Mouse (Mus musculus): ENCODE measurements at regions not wholly inside any gene's neighbourhood (a gene's known extent, or its start where the extent isn't known, plus 50 kb on each side); places are given as distances from the start of the nearest gene placed in this dataset.

DNA sequence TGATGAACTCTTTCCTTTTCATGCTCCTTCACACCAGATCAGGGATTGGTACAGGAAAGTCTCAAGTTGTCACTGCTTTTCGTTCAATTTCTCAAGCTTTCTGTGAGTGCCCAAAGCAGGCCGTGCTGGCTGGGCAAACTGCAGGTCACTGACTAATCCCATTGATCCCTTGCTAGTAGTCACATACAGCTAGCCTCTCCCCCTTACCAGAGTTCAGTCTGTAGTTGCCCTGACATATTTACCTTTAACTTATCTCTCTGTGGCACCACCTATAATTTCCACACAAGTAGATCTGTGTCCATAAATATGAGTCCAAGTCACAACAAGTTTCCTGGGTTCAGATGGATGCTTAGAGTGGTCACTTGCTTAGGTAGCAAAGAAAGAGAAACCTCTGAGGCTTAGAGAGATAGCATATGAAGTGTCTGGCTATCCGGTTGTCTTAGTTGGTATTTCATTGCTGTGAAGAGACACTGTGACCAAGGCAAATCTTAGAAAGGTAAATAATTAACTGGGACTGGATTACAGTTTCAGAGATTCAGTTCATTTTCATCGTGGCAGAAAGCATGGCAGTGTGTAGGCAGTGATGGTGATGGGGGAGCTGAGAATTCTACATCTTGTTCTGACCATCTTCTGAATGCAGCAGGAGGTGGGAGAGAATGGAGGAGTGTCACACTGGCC, 362.8 kb upstream of the Pcsk5 start:
- ATAC-seq, result no peak
- Histone ChIP-seq H3K4me2 (ENCODE audit: low read depth, low read length) (no peak overlapping the region), H3K27ac (no peak overlapping the region), H3K9me3 (ENCODE audit: low read length) (no peaks in the 10 kb centered on the region), H3K9ac (replicated peaks; ENCODE audit: low read length) (no peak overlapping the region), H3K4me3 (ENCODE audit: low read length) (no peak overlapping the region), H3K4me1 (ENCODE audit: insufficient read depth, low read length) (no peaks in the 10 kb centered on the region), H3K27me3 (ENCODE audit: insufficient read depth, low read length) (no peaks in the 10 kb centered on the region), H3K36me3 (ENCODE audit: insufficient read depth, low read length) (no peaks in the 10 kb centered on the region)
- DNase-seq (ENCODE audit: low spot score), result no peak
- TF ChIP-seq CTCF (IDR thresholded peaks at IDR 0.05; ENCODE audit: low read depth), result no peak
- 58% methylated on average over 4 of the region's 4 CpGs for WGBS

DNA sequence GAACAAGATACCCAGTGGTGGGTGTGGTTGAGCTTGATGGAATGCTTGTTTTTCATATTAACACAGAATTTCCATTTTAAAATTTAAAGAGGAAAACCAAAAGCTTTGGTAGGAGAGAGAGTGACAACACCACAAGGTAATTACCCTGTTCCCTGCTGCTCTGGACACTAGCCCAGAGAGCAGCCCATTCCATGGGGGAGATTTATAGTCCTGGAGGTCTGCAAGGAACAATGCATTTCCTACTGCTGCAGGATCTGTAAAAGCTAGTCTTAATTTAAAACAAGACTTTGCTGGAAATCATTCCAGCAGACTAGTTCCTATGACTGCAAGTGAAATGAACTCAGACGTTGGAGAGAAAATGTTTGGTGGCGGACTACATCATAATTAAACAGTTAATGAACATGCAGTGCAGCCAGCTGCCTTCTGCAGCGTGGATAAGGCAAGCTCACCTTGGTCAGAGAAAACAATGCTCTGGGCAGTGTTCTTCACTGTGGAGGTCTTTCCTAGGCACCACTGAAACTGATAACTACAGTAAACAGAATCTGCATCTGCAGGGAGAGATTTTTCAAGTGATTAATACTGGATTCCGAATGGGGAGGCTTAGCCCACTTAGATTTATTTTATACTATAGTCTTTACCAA, 351.8 kb upstream of the Pcsk5 start:
- Histone ChIP-seq H3K36me3 (ENCODE audit: insufficient read depth, low read length) (no peaks in the 10 kb centered on the region), H3K4me3 (ENCODE audit: low read length) (no peak overlapping the region), H3K4me1 (ENCODE audit: insufficient read depth, low read length) (no peaks in the 10 kb centered on the region), H3K4me2 (ENCODE audit: low read depth, low read length) (no peak overlapping the region), H3K9me3 (ENCODE audit: low read length) (no peaks in the 10 kb centered on the region), H3K27ac (no peak overlapping the region), H3K9ac (replicated peaks; ENCODE audit: low read length) (no peak overlapping the region), H3K27me3 (ENCODE audit: insufficient read depth, low read length) (no peaks in the 10 kb centered on the region)
- ATAC-seq (peak; percentile 56; the same call in 1 of the 2 replicates), DNase-seq (ENCODE audit: low spot score) (peak; percentile 17)
- no peak for TF ChIP-seq CTCF (IDR thresholded peaks at IDR 0.05; ENCODE audit: low read depth)
- WGBS, result 42% methylated on average over 4 of the region's 4 CpGs

DNA sequence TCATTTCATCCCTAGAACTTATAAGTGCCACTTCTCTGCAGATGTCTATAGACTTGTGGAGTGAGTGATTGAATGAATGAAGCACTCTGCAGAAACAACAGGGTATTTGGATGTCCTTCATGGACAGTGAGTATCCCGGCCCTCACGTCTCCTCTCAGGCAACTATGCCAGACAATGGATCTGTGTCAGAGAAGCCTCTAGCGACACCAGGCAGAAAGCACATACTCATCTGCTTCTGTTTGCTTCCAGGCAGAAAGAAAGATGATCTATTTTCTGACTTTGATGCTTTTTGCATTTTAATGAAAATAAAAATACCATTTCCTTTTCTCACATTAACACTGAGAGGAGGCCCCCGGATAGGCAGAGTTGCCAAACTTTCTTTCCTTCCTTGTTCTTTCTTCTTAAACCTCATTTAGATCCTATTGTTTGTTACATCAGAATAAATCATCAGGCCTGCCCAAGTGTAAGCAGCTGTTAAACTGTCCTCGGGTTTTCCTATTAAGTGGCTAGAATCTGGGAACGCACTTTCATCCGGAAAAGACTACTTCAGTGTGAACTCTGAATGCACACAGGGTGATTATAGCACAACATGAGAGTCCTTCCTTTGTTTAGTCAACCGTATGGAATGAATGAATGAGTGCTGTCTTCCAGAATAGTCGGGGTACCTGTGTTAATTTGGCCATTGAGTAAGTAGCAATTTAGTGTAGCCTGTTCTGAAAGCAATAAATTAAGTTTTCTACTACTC, 350.9 kb upstream of the Pcsk5 start:
- TF ChIP-seq CTCF (IDR thresholded peaks at IDR 0.05; ENCODE audit: low read depth), result no peak
- no peak overlapping the region for H3K9ac ChIP-seq (replicated peaks; ENCODE audit: low read length)
- no peaks in the 10 kb centered on the region for H3K36me3 ChIP-seq (ENCODE audit: insufficient read depth, low read length)
- no peaks in the 10 kb centered on the region for H3K27me3 ChIP-seq (ENCODE audit: insufficient read depth, low read length)
- H3K4me1 ChIP-seq (ENCODE audit: insufficient read depth, low read length), result no peaks in the 10 kb centered on the region
- DNase-seq (ENCODE audit: low spot score), result no peak
- no peak overlapping the region for H3K4me2 ChIP-seq (ENCODE audit: low read depth, low read length)
- H3K4me3 ChIP-seq (ENCODE audit: low read length), result no peak overlapping the region
- H3K27ac ChIP-seq, result no peak overlapping the region
- H3K9me3 ChIP-seq (ENCODE audit: low read length), result no peaks in the 10 kb centered on the region
- 59% methylated on average over 9 of the region's 9 CpGs for WGBS
- no peak for ATAC-seq

DNA sequence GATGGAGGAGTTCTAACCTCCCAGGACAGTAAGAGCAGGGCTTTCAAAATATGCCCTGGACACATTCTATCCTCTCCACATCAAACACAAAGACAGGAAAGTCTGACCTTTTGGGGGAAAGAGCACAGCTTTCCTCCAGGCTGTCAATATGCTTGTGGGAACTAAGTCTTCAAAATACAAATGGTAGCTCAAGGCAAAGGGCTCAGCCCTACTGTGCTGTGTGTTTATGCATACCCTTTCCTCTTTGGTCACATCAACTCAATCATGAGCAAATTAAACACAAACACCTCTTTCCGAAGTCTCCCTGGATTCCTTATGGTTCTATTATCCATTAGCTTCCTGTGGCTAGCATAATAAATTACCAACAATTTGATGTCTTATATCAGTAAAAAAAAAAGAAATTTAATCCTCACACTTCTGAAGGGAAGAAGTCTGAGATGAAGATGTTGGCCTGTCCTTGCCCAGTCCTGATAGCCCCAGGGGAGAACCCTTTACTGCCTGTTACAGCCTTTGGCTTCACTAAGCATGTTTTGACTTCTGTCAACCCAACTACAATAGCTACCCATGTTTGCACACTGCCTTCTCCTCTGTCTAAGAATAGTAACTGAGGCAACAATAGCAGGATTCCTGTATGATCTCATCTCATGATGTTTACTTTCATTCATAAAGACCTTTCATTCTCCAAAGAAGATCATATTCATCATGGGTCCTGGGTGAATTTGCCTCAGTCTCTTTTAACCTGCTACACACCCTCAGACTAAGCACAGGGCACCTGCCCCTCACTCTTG, 348.5 kb upstream of the Pcsk5 start:
- H3K9me3 ChIP-seq (ENCODE audit: low read length), result no peaks in the 10 kb centered on the region
- WGBS, result 87% methylated on average over 1 of the region's 1 CpGs
- H3K4me3 ChIP-seq (ENCODE audit: low read length), result no peak overlapping the region
- no peak overlapping the region for H3K27ac ChIP-seq
- TF ChIP-seq CTCF (IDR thresholded peaks at IDR 0.05; ENCODE audit: low read depth), result no peak
- no peak overlapping the region for H3K4me2 ChIP-seq (ENCODE audit: low read depth, low read length)
- H3K4me1 ChIP-seq (ENCODE audit: insufficient read depth, low read length), result no peaks in the 10 kb centered on the region
- no peaks in the 10 kb centered on the region for H3K27me3 ChIP-seq (ENCODE audit: insufficient read depth, low read length)
- H3K9ac ChIP-seq (replicated peaks; ENCODE audit: low read length), result no peak overlapping the region
- ATAC-seq (no peak), DNase-seq (ENCODE audit: low spot score) (no peak)
- no peaks in the 10 kb centered on the region for H3K36me3 ChIP-seq (ENCODE audit: insufficient read depth, low read length)

DNA sequence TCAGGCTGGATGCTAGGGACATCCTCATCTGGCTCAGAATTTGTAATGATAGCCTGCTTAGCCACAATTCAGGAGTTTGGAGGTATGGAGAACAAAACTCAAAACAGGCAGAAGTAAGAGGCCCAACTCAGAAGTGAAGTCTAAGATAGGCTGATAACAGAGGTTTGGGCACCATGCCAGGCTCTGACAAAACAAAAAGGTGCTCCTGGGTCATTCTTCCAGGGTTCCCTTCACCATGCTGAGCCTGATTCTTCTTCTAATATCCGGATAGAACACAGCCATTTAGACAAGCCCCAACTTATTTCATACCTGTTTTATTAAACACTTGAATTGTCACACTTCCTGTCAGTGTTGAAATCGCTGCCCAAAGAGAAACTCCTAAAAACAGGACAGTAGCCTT, 347.8 kb upstream of the Pcsk5 start:
- 82% methylated on average over 2 of the region's 2 CpGs for WGBS
- no peak overlapping the region for H3K27ac ChIP-seq
- H3K4me2 ChIP-seq (ENCODE audit: low read depth, low read length), result no peak overlapping the region
- H3K9me3 ChIP-seq (ENCODE audit: low read length), result no peaks in the 10 kb centered on the region
- H3K9ac ChIP-seq (replicated peaks; ENCODE audit: low read length), result no peak overlapping the region
- no peak for DNase-seq (ENCODE audit: low spot score)
- ATAC-seq, result no peak
- H3K36me3 ChIP-seq (ENCODE audit: insufficient read depth, low read length), result no peaks in the 10 kb centered on the region
- H3K27me3 ChIP-seq (ENCODE audit: insufficient read depth, low read length), result no peaks in the 10 kb centered on the region
- TF ChIP-seq CTCF (IDR thresholded peaks at IDR 0.05; ENCODE audit: low read depth), result no peak
- no peak overlapping the region for H3K4me3 ChIP-seq (ENCODE audit: low read length)
- H3K4me1 ChIP-seq (ENCODE audit: insufficient read depth, low read length), result no peaks in the 10 kb centered on the region

DNA sequence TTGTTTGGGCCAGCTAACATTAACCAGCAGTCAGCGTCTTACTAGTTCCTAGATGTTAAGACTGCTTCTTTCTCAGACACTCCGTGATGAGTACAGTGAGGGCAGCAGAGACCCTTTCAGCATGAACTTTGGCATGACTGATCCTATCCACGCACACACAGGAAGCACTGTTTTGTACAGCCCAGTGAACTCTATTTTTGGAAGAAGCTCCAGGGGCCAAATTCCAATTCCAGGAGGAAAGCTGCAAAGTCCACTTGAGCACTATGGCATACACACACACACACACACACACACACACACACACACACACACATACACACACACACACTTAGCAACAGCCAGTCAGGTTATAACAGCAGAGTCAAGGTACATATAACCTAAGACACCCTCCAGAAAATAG, 338.8 kb upstream of the Pcsk5 start:
- Histone ChIP-seq H3K27ac (no peak overlapping the region), H3K36me3 (ENCODE audit: insufficient read depth, low read length) (no peaks in the 10 kb centered on the region), H3K9ac (replicated peaks; ENCODE audit: low read length) (no peak overlapping the region), H3K27me3 (ENCODE audit: insufficient read depth, low read length) (no peaks in the 10 kb centered on the region), H3K4me2 (ENCODE audit: low read depth, low read length) (no peak overlapping the region), H3K4me3 (ENCODE audit: low read length) (no peak overlapping the region), H3K9me3 (ENCODE audit: low read length) (no peaks in the 10 kb centered on the region), H3K4me1 (ENCODE audit: insufficient read depth, low read length) (no peaks in the 10 kb centered on the region)
- WGBS, result 71% methylated on average over 3 of the region's 3 CpGs
- TF ChIP-seq CTCF (IDR thresholded peaks at IDR 0.05; ENCODE audit: low read depth), result no peak
- no peak for ATAC-seq
- no peak for DNase-seq (ENCODE audit: low spot score)
